Mouse (Mus musculus) kidney, embryonic 16.5 days (tissue): Measurements from ENCODE around the gene Cntrob. TPM values are rescaled to one million over a fixed set of nuclear protein-coding genes. Genes with fewer than 3 reads are reported as not detected.
A peak's percentile ranks its signal among the peaks of the same experiment; 100 is the strongest.

Experiments used
- ATAC-seq: fragments of 200-750 bp; cut with Nextera tagmentation; 2 replicates; pipeline ENCODE4 v1.8.0; 2017; ENCODE audit warnings: moderate TSS enrichment; ENCODE audit not compliant: low FRiP score, low TSS enrichment
- H3K27ac ChIP-seq: fragments of 300-500 bp; sonication (generic); 2 replicates; pipeline ENCODE4 v1.5.1; 2014; ENCODE audit warnings: low read length
- H3K27me3 ChIP-seq: fragments of 300-500 bp; sonication (generic); 2 replicates; pipeline ENCODE4 v1.6.1; 2014; ENCODE audit warnings: low read length, control low read depth, mixed read lengths; ENCODE audit not compliant: insufficient read depth
- H3K36me3 ChIP-seq: fragments of 300-500 bp; sonication (generic); 2 replicates; pipeline ENCODE4 v1.6.1; 2014; ENCODE audit warnings: low read length, control low read depth, mixed read lengths; ENCODE audit not compliant: insufficient read depth
- H3K4me1 ChIP-seq: fragments of 300-500 bp; sonication (generic); 2 replicates; pipeline ENCODE4 v1.6.1; 2014; ENCODE audit warnings: low read length, control low read depth, mixed read lengths; ENCODE audit not compliant: insufficient read depth
- H3K4me2 ChIP-seq: fragments of 300-500 bp; sonication (generic); replicated peaks from 2 replicates; pipeline ENCODE4 v1.6.1; 2014; ENCODE audit warnings: low read depth, low read length
- H3K4me3 ChIP-seq: fragments of 300-500 bp; sonication (generic); 2 replicates; pipeline ENCODE4 v1.5.1; 2014; ENCODE audit warnings: mild to moderate bottlenecking, low read length
- H3K9ac ChIP-seq: fragments of 300-500 bp; sonication (generic); replicated peaks from 2 replicates; pipeline ENCODE4 v1.6.1; 2014; ENCODE audit warnings: low read length
- H3K9me3 ChIP-seq: fragments of 300-500 bp; sonication (generic); 2 replicates; pipeline ENCODE4 v1.6.1; 2016; ENCODE audit warnings: low read length, control low read depth
- WGBS: fragments of 180-500 bp; shearing (Covaris S2); extraction: QIAGEN DNeasy Blood & Tissue Kit; methylation state at CpG from one replicate; pipeline ENCODE4 v1.1.7; 2014; 5-methylcytosine and 5-hydroxymethylcytosine counted together
- polyA plus RNA-seq: library from polyadenylated mRNA; unstranded; fragments of >200 nt; fragmentation: Nextera tagmentation; extraction: Ambion mirVana; gene quantifications from 2 replicates; pipeline ENCODE4 v1.2.1, GENCODE M21; 2015

Gene Cntrob
- polyA plus RNA-seq, 1 experiment from 2014 or later = 23.2 TPM

DNA sequence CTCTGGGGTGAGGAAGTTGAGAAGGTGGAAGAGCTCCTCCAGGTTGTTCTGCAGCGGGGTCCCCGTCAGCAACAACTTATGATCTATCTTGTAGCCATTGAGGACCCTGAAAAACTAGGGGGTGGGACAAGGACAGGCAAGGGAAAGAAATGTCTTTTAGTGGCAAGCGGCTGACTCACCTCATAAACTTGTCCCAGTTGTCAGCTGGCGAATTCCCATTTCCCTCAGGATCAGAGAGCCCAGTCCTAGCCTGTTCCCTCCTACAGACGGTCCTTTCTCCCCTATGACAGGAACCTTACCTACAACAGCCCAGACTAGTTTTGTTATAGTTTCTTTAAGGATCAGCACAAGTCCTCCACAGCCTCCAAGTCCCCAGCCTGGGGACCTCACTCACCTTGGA is 33.0 kb upstream of the Cntrob start:
- H3K27ac ChIP-seq = no peak overlapping the region
- H3K9me3 ChIP-seq = no peaks in the 10 kb centered on the region
- H3K4me1 ChIP-seq = no peaks in the 10 kb centered on the region
- H3K36me3 ChIP-seq = peaks cover 92% of the 10 kb centered on the region
- no peak for ATAC-seq
- H3K4me2 ChIP-seq = no peak overlapping the region
- no peaks in the 10 kb centered on the region for H3K27me3 ChIP-seq
- WGBS = 73% methylated on average over 5 of the region's 5 CpGs
- no peak overlapping the region for H3K9ac ChIP-seq
- no peak overlapping the region for H3K4me3 ChIP-seq

GRCm38 (mm10) chr11:69346441-69346840 is 22.9 kb upstream of the Cntrob start:
- Histone ChIP-seq H3K4me2 (no peak overlapping the region), H3K9me3 (no peaks in the 10 kb centered on the region), H3K9ac (no peak overlapping the region), H3K4me1 (peaks cover 2% of the 10 kb centered on the region), H3K27me3 (no peaks in the 10 kb centered on the region), H3K36me3 (peaks cover 79% of the 10 kb centered on the region), H3K27ac (no peak overlapping the region), H3K4me3 (no peak overlapping the region)
- ATAC-seq = no peak; the same call in 1 of the 2 replicates
- 85% methylated on average over 23 of the region's 26 CpGs for WGBS

- Histone ChIP-seq H3K4me3 (peak within 1 kb of the TSS; percentile 66), H3K9ac (peak within 1 kb of the TSS; percentile 80), H3K9me3 (peaks cover 4% of the 10 kb centered on the region; the same call in 1 of the 2 replicates), H3K36me3 (peaks cover 25% of the 10 kb centered on the region), H3K4me2 (peak within 1 kb of the TSS; percentile 90), H3K27me3 (0 out of 2 replicates have a peak, but pooled peaks cover 7% of the 10 kb centered on the region), H3K4me1 (peaks cover 16% of the 10 kb centered on the region), H3K27ac (peak within 1 kb of the TSS; percentile 72)
- WGBS = 2% methylated on average over 90 of the region's 99 CpGs
- peak; percentile 86 for ATAC-seq
Observed at GRCm38 (mm10) chr11:69340161-69341131, 16.9 kb upstream of the Cntrob start, which contains the start of gene Rnf227. TSS of gene Rnf227 (plus strand) at chr11:69340461.

- 65% methylated on average over 4 of the region's 4 CpGs for WGBS
- no peak overlapping the region for H3K9ac ChIP-seq
- no peak overlapping the region for H3K4me3 ChIP-seq
- H3K9me3 ChIP-seq = peaks cover 4% of the 10 kb centered on the region; the same call in 1 of the 2 replicates
- H3K27ac ChIP-seq = no peak overlapping the region
- no peaks in the 10 kb centered on the region for H3K36me3 ChIP-seq
- no peak overlapping the region for H3K4me2 ChIP-seq
- ATAC-seq = no peak
- peaks cover 22% of the 10 kb centered on the region for H3K4me1 ChIP-seq
- H3K27me3 ChIP-seq = 0 out of 2 replicates have a peak, but pooled peaks cover 7% of the 10 kb centered on the region
Observed at GRCm38 (mm10) chr11:69334796-69335195, 11.2 kb upstream of the Cntrob start.

DNA sequence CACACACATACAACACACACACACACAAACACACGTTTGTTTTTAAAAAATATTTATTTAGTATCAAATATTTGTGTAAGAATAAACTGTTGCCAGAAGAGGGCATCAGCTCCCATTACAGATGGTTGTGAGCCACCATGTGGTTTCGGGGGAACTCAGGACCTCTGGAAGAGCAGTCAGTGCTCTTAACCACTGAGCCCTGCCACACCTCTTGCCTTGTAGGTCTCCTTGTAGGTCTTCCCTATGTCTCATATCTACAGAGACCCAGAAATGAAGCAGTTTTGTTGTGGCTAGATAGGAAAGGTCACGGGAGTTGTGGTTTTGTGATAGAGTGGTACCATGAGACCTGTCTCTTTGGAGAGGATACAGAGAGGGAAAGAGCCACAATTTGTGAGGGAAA is 10.3 kb upstream of the Cntrob start:
- Histone ChIP-seq H3K9ac (no peak overlapping the region), H3K27ac (peak overlapping the region; percentile 26; the same call in 1 of the 2 replicates), H3K4me1 (peaks cover 22% of the 10 kb centered on the region), H3K27me3 (no peaks in the 10 kb centered on the region), H3K9me3 (peaks cover 4% of the 10 kb centered on the region; the same call in 1 of the 2 replicates), H3K36me3 (no peaks in the 10 kb centered on the region), H3K4me3 (no peak overlapping the region), H3K4me2 (no peak overlapping the region)
- no peak for ATAC-seq
- 59% methylated on average over 3 of the region's 3 CpGs for WGBS

DNA sequence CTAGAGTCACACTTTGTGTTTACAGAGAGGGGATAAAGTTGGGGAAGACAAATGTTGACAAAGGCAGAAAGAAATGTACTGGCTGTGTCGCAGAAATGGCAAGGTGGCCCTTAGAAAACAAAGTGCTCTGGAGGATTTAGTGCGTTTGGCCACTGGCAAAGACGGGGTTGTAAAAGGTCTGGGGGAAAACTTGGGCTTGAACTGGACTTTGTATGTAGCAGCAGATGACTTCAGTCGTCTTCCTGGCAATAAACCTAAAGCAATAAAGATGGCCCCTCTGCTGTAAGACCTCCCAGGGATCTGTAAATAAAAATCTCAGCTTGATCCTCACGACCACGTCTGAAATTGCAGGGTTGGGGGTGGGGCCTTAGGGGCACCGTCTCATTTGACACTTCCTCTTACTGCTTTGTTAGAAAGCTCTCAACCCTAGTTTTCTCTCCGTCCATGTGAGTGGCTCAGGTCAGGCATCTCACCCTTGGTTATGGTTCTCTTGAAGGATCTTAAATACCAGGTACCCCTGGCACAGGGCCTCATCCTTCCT is 9.2 kb upstream of the Cntrob start:
- WGBS = 19% methylated on average over 8 of the region's 8 CpGs
- Histone ChIP-seq H3K9me3 (peaks cover 4% of the 10 kb centered on the region; the same call in 1 of the 2 replicates), H3K27me3 (peaks cover 6% of the 10 kb centered on the region; the same call in 1 of the 2 replicates), H3K36me3 (no peaks in the 10 kb centered on the region), H3K4me1 (peaks cover 22% of the 10 kb centered on the region), H3K9ac (peak overlapping the region; percentile 58; the same call in 1 of the 2 replicates), H3K4me2 (peak overlapping the region; percentile 64; the same call in 1 of the 2 replicates), H3K27ac (peak overlapping the region; percentile 80), H3K4me3 (no peak overlapping the region)
- ATAC-seq = peak; percentile 33; the same call in 1 of the 2 replicates

DNA sequence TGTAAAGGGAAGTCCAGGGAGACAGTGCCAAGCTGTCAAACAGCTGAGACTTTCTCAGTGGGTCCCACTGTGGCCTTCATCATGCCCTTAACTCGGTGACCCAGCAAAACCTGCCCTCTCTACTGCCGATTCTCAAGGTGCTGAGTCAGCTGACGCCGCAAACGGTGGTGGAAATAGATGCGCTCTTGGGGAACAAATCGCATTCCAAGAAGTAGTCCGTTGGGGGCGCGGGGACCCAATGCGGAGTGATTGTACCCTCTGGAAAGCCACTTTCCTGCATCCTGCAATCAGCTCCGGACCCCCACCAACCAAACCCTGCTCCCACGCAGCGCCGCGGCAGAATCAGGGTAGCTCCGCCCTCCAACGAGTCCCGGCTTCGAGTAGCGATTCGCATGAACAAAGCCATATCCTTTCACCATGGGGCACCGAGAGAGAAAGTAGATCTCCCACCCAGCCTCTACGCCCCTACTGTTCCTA is 8.4 kb upstream of the Cntrob start:
- no peaks in the 10 kb centered on the region for H3K9me3 ChIP-seq
- 1% methylated on average over 24 of the region's 24 CpGs for WGBS
- H3K27me3 ChIP-seq = peaks cover 6% of the 10 kb centered on the region; the same call in 1 of the 2 replicates
- peak overlapping the region; percentile 58 for H3K9ac ChIP-seq
- no peaks in the 10 kb centered on the region for H3K36me3 ChIP-seq
- ATAC-seq = peak; percentile 62
- peak overlapping the region; percentile 80 for H3K27ac ChIP-seq
- H3K4me2 ChIP-seq = peak overlapping the region; percentile 64
- H3K4me1 ChIP-seq = peaks cover 23% of the 10 kb centered on the region
- H3K4me3 ChIP-seq = peak overlapping the region; percentile 50

GRCm38 (mm10) chr11:69331152-69331551 is 7.6 kb upstream of the Cntrob start:
- Histone ChIP-seq H3K9ac (no peak overlapping the region), H3K4me2 (no peak overlapping the region), H3K27ac (no peak overlapping the region), H3K4me1 (peaks cover 29% of the 10 kb centered on the region), H3K36me3 (no peaks in the 10 kb centered on the region), H3K9me3 (no peaks in the 10 kb centered on the region), H3K27me3 (peaks cover 6% of the 10 kb centered on the region; the same call in 1 of the 2 replicates), H3K4me3 (no peak overlapping the region)
- 89% methylated on average over 6 of the region's 6 CpGs for WGBS
- ATAC-seq = no peak

DNA sequence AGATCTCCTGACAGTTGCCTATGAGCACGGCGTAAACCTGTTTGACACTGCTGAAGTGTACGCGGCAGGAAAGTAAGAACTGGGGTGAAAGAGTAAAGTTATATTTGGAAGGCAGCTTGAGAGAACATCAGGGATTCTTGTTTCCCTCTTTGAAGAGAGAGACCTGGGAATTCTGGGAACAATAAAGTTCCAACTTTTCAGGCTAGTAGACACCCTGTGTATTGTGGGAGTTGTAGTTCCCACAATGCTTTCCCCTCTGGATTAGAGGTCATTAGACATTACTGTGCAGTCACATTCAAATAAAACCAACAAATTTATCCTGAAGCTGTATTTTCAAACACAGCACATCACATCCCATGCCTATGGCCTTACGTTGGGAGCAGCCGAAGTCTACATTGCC is 4.9 kb upstream of the Cntrob start:
- no peak for ATAC-seq
- Histone ChIP-seq H3K36me3 (no peaks in the 10 kb centered on the region), H3K27ac (no peak overlapping the region), H3K27me3 (peaks cover 6% of the 10 kb centered on the region; the same call in 1 of the 2 replicates), H3K9me3 (no peaks in the 10 kb centered on the region), H3K4me2 (no peak overlapping the region), H3K9ac (no peak overlapping the region), H3K4me1 (peaks cover 46% of the 10 kb centered on the region), H3K4me3 (no peak overlapping the region)
- WGBS = 97% methylated on average over 6 of the region's 6 CpGs
